Mouse (Mus musculus) activated CD4-positive, CD25-positive, alpha-beta regulatory T cell, adult 4 months (primary cell): ENCODE results near the gene Npb. TPM values are rescaled to one million over a fixed set of nuclear protein-coding genes. Genes with fewer than 3 reads are reported as not detected.
"Not testable (repeated sequence)": the region's sequence is repeated elsewhere in the genome, so short reads cannot be mapped to it uniquely, and the experiment has no call there.

Experiments used
- ATAC-seq: one replicate; pipeline ENCODE4 v1.8.0; 2017
- polyA plus RNA-seq, 2 experiments: library from polyadenylated mRNA; unstranded; fragments of 100-300 nt; shearing (Covaris generic); gene quantifications; one replicate each; pipeline ENCODE4 v1.2.1; 2017

Npb gene
- polyA plus RNA-seq, 2 experiments from 2014 or later = not detected

- ATAC-seq = no peak
Measured at GRCm38 (mm10) chr11:120580190-120580589, 28.1 kb upstream of the Npb start.

DNA sequence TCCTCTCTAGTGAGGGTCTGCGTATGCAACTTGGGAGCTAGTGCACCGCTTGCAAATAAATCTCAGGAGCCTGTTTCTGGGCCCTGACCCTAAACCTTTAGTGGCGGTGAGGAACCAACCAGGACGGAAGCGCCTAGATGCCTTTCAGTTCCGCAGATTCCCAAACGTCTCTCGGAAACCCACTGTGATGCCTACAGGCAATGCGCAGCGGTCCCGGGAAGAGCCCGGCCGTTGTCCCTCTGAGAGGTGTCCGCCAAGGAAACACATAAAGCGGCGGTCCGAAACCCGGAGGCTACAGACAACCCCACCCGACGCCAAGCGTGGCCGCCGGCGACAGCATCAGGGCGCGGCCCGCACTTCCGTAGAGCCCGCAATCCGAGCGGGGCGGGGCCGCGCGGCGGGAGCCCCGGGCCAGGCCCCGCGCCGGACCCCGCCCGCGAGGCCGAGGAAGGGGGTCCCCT is 27.4 kb upstream of the Npb start:
- ATAC-seq = no peak

DNA sequence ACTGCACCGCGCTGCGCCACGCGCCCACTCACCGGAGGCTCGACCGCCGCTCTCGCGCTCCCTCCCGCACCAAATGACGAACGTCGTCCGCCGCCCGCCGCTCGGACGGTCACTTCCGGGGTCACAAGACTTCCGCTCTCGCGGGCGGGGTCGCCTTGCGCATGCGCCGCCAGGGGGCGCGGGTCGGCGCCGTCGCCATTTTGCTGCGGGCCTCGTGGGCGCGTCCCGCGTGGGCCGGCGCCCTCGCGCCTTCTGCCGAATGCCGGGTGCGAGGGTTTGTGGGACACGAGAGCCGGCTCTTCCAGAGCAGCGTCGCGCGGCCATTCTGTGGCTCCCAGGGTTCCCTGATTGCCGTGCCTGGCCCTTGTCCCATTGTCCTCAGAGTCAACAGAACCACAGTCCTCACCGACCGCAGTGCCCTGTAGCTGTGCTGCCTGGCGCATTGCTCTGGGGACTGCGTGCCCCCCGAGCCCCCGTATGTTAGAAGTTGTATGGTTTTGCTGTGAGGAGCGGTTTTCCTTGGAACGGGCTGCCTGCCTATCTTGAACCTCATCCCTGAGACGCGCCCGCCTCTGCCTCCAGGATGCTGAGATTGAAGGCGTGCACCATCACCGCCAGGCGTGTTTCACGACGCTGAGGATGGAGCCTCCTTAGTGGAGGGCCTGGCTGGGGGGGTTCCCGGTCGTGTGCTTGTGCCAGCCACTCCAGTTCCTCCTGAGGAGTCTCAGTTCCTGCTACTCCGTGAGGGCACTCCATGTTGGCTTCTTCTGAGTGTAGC is 26.6 kb upstream of the Npb start, which contains the start of gene Arhgdia:
Gene Arhgdia (minus strand): TSS at position 135 of the 778 bp plus-strand sequence.
- peak; percentile 50 for ATAC-seq

- no peak for ATAC-seq
Measured at GRCm38 (mm10) chr11:120582268-120582981, 25.9 kb upstream of the Npb start.

GRCm38 (mm10) chr11:120582982-120583293 is 25.3 kb upstream of the Npb start:
- not testable (repeated sequence) for ATAC-seq

DNA sequence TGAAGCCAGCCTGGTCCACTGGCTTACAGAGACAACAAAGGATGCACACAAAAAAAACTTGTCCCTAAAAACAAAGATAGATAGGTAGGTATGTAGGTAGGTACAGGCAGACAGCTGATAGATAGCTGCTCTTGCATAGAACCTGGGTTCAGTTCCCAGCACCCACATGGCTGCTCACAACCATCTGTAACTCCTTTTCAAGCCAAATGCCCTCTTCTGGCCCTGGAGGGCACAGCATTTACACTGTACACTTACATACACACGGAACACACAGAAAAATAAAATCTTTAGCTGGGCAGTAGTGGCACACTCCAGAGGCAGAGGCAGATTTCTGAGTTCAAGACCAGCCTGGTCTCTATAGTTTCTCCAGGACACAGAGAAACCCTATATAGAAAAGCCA is 24.3 kb upstream of the Npb start:
- ATAC-seq = no peak

DNA sequence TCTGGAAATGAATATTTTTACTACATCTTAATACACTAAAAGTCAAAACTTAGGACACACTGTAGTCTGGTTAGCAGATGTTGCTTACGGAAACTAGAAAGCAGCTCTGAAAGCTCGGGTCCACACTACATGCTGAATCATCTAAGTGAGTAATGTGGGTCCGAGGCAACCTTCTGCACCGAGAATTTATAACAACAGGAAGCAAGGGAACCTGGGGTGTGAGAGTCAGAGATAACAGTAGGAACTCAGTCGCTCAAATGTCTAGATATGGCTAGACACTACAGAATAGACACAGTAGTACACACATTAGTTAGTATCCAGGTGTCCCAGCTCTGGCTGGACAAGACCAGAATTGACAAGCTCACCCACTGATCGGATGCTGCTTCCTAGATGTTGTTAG is 19.7 kb upstream of the Npb start:
- ATAC-seq = no peak

DNA sequence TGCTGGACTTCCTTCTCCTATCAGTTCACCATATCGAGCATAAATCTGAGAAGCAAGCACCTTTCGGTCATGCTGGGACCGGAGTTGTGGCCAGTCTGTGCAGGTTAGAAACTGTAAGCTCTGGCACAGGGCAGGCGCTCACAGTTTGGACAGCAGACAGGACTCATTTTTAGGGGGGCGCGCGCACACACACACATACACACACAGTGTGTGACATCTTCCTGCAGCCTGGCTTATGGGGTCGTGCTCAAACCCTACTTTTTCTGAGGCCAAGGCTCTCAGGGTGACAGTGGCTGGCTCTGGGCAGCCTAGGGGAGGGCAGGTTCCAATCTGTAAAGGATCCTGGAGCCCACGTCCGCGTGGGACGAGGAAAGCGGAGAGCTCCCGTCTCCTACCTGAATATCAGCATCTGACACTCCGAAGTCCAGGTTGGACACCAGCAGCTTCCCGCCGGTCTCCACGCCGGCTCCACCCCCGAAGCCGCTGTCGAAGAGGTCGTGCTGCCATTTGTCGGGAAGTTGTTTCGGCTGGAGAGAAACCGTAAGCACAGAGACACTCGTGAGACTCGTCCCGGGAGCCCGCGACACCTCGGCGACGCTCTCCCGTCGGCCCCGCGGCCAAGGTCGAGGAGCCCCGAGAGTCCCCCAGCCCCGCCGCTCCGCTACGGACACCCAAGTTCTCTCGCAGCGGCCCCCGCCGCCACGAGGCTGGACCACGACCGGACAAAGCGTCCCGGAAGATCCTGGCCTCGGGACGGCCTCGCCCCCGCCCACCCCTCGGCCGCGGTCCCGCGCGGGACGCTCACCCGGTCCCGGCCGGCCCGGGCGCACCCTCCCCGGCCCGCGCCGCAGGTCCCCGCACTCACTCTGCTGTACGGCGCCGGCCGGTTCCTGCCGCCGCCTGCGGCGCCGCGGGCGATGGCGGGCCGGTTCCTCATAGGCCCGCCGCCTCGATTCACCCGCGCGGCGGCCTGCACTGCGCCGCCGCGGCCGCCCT is 10.7 kb upstream of the Npb start:
- ATAC-seq = peak; percentile 7

GRCm38 (mm10) chr11:120598283-120598989 is 9.8 kb upstream of the Npb start, which contains the start of the genes Alyref and Anapc11:
Alyref (minus strand) TSS chr11:120598365.
Anapc11 (plus strand) TSS chr11:120598421.
- peak; percentile 86 for ATAC-seq

DNA sequence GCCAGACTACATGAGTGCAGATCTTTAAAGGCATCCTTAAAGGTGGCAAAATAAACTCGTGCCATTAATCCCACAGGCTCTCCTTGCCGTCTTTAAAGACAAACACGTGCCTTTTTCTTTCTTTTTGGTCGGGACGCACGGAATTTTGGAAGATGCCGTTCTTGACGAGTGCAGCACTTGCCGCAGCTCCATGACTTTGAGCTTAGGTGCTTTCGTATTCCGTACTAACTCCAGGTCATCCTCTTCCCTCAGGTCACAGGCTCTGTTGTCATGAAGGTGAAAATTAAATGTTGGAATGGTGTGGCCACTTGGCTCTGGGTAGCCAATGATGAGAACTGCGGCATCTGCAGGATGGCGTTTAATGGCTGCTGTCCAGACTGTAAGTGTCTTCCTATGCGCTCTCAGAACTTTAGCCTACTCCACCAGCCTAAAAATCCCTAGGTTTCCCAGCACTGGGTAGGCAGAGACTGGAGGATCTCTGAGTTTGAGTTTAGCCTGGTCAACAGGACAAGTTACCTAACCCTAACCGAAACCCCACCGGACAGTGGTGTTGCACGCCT is 9.2 kb upstream of the Npb start:
- ATAC-seq = no peak

DNA sequence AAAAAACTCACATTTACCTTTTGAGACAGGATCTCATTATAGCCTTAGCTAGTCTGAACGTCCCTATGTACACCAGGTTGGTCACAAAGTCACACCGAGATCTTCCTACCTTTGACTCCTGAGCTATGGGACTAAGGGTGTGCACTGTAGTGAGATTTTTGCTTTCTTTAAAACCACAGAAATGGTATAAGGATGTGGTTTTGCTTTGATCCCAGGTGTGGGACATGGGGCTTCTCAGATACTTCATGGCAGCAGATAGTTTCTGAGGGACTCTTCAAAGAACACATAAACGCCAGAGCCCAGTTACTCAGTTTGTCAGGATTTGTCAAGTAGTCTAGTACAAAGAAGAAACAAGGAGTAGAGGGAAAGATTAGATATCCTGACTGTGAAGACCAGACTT is 7.6 kb upstream of the Npb start:
- peak; percentile 30 for ATAC-seq

GRCm38 (mm10) chr11:120603545-120603944 is 4.7 kb upstream of the Npb start:
- ATAC-seq = no peak

DNA sequence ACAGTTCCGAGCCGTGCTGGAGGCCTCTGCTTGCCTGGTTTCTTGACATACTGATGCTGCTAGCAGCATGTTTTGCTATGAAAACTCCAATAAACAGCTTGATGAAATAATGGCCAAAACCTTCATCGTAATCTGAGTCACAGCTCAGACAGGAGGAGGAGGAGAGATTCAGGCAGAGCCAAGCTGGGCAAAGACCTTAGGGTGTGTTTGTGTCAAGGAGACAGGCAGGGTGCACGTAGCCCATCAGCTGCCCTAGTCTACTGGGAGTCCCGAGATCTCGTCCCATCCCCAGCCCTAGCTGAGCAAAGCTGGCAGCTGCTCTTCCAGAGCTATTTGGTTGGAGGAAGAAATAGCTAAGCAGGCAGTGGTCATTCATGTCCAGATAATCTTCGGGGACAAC is 2.6 kb upstream of the Npb start:
- no peak for ATAC-seq

DNA sequence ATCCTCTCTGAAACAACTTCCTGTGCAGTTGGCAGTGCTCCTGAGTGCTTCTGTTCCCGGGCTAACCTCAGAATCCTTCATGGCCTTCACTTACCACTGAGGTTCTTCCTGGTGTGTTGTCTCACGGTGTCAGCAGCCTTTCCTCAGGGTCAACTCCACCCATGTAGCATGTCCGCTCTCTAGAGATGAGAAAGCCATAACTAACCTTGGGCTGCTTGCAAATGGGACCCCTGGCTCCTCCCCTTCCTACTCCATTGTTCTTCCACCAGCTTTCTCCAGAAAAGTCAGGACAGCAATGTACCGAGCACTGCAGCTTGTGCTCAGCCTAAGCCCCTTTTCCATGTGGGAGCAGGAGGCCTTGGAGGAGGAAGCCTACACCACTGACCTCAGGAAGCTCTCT is 1.5 kb upstream of the Npb start:
- ATAC-seq = no peak

DNA sequence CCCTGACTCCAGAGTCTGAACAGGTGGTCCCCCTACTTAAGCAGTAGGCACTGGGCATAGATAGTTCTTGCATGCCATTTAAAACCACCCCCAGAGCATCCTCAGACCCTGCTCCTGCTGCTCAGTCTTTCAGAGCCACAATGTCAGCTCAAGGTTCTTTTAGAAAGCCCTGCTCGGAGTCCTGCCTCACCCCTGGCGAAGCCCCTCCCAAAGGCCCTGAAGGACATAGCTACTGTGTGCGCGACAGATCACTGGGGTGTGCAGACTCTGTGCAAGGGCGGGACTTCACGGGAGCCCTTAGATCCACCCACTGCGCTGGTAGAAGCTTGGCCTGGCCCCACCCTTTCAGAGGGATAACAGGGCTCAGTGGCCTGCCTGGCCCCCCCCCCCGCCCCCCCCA is 973 bp downstream of the Npb start:
- ATAC-seq = no peak

DNA sequence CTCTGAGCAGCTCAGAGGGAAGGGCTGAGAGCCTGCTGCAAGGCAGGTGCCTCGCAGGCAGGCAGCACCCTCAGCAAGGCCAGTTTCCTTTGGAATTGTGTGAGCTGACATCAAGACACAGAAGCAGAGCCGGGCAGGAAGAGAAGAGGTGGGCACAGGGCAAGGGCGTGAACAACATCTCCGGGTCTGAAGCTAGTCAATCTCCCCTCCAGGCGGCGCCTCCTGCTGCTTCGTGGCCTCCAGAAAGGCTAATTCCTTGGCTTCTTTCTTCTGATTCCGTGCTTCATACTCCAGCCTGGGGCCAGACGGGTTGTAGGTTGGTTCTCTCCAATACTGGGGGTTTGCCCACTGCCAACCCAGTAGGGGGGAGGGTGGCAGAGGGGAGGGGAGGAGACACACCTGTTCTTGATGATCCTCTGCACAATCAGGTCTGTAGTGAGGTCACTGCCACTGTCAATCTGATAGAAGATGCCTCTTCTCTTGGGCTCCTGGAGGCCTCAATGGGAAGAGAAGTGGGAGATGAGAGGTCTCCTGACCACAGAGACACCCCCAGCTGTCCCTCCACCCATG is 2.3 kb downstream of the Npb start:
- no peak for ATAC-seq

GRCm38 (mm10) chr11:120612763-120613162 is 4.5 kb downstream of the Npb start:
- peak; percentile 51 for ATAC-seq

- ATAC-seq = no peak
Measured at GRCm38 (mm10) chr11:120613481-120613972, 5.2 kb downstream of the Npb start.

- no peak for ATAC-seq
Measured at GRCm38 (mm10) chr11:120613976-120614375, 5.7 kb downstream of the Npb start.

GRCm38 (mm10) chr11:120615167-120615566 is 6.9 kb downstream of the Npb start:
- ATAC-seq = no peak

DNA sequence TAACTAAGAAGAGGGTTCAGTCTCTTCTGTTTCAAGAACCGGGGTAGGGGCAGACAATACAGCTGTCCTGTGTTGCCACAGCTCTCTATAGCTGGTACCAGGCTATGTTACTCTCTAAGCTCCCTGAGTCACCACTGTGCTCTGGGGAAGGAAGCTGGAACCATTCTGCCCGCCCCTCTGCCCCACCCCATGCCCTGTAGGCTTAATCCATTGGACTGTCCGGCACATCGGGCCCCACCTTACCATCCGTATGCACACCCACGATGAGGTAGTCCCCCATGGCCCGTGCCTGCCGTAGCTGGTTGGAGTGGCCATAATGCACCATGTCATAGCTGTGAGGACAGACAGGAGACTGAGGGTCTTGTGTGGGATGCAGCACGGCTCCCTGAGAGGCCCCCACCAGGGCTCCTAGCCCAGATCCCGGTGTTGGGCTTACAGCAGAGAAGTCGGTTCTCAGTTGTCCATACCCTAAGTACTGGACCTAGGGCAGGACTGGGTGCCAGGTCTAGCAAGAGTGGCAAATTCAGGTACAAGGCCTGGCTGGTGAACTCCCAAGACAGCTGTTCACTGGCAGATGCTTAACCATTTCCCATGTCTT is 7.4 kb downstream of the Npb start:
- ATAC-seq = no peak
